Mouse (Mus musculus): ENCODE results near the gene Prlh.

DNA sequence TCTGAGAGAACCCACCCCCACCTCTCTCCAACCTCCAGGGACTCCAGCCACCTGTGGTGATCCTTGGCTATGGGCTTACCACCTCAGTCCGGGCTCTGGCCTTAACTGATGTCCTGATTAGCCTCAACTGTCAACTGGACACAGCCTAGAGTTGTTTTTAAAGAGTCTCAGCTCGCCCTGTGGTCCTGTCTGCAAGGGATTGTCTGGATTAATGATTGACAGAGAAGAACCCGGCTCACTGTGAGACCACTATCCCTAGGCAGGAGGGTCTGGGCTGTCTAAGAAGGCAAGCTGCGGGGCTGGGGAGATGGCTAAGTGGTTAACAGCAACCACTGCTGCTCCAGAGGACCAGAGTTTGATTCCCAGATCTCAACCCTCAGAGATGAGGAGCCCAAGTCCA is 9.6 kb downstream of the Prlh start:
- TF ChIP-seq E2F4 (IDR thresholded peaks at IDR 0.05; ENCODE audit: insufficient read depth), result no peak
- TF ChIP-seq POLR2A (IDR thresholded peaks at IDR 0.05; ENCODE audit: insufficient read length, low read depth), result no peak
- no peak for TF ChIP-seq MYOG (IDR thresholded peaks at IDR 0.05; ENCODE audit: control insufficient read depth in 1 of 3, insufficient read depth in 1 of 3, insufficient read length in 2 of 3, low read depth in 2 of 3)
- TF ChIP-seq POLR2AphosphoS2 (IDR thresholded peaks at IDR 0.05; ENCODE audit: insufficient read length, low read depth), result no peak
- TF ChIP-seq MAX (IDR thresholded peaks at IDR 0.05; ENCODE audit: low read depth), result no peak
- no peak for TF ChIP-seq CEBPB (IDR thresholded peaks at IDR 0.05; ENCODE audit: insufficient read depth, poor library complexity, severe bottlenecking)
- no peak for TF ChIP-seq TCF3 (IDR thresholded peaks at IDR 0.05; ENCODE audit: insufficient read length, low read depth)
- TF ChIP-seq TCF12 (IDR thresholded peaks at IDR 0.05; ENCODE audit: insufficient read depth, poor library complexity, severe bottlenecking), result no peak
- no peak for TF ChIP-seq MYOD1 (IDR thresholded peaks at IDR 0.05; ENCODE audit: control insufficient read depth in 1 of 3, insufficient read length in 2 of 3, low read depth in 2 of 3)
- no peak for TF ChIP-seq USF1 (IDR thresholded peaks at IDR 0.05; ENCODE audit: low read depth)
- no peak for TF ChIP-seq SRF (IDR thresholded peaks at IDR 0.05; ENCODE audit: control insufficient read depth, insufficient read length, low read depth)
- TF ChIP-seq REST (IDR thresholded peaks at IDR 0.05; ENCODE audit: insufficient read depth, insufficient read length), result no peak
